Mouse (Mus musculus): ENCODE data around the gene Gm10413. TPM values are rescaled to one million over a fixed set of nuclear protein-coding genes. Genes with fewer than 3 reads are reported as not detected.
"Not testable (repeated sequence)": the region's sequence is repeated elsewhere in the genome, so short reads cannot be mapped to it uniquely, and the experiment has no call there.

Gene Gm10413
- total RNA-seq (2021): not detected

GRCm38 (mm10) chr14:3394793-3395192 is at the start of gene Gm10413:
Gm10413 (plus strand) TSS chr14:3395093.
- intact Hi-C loops (cut with DNase I); DNase-seq (ENCODE audit: low spot score): not testable (repeated sequence)

GRCm38 (mm10) chr14:3412314-3412713 is 17.4 kb downstream of the Gm10413 start, which contains the start of gene Gm10409:
Gm10409 (plus strand) TSS chr14:3412614.
- intact Hi-C loops (cut with DNase I); DNase-seq (ENCODE audit: low spot score): not testable (repeated sequence)

GRCm38 (mm10) chr14:3427803-3428202 is 32.9 kb downstream of the Gm10413 start, which contains the start of gene Gm3005:
Gm3005 (plus strand) TSS chr14:3428103.
- intact Hi-C loops (cut with DNase I); DNase-seq (ENCODE audit: low spot score): not testable (repeated sequence)

GRCm38 (mm10) chr14:3449079-3449478 is 54.2 kb downstream of the Gm10413 start, which contains the start of gene Gm10408:
Gm10408 (plus strand) TSS chr14:3449379.
- DNase-seq (ENCODE audit: low spot score); intact Hi-C loops (cut with DNase I): not testable (repeated sequence)

Other genes with a start within 250 kb of the Gm10413 start
- not detected for gene Gm5795, start 206.8 kb upstream of the Gm10413 start, total RNA-seq (2021)
- gene D830030K20Rik, start 186.6 kb upstream of the Gm10413 start, total RNA-seq (2021): 1 to 10 TPM; 2.0 TPM
- not detected for gene Gm2956, start 62.5 kb upstream of the Gm10413 start, total RNA-seq (2021)
- gene Gm10409, start 17.5 kb downstream of the Gm10413 start, total RNA-seq (2021): under 1 TPM; 0.18 to 0.34 TPM
- gene Gm3005, start 33.0 kb downstream of the Gm10413 start, total RNA-seq (2021): not detected
- gene Gm10408, start 54.3 kb downstream of the Gm10413 start, total RNA-seq (2021): not detected
- gene Gm3012, start 239.4 kb downstream of the Gm10413 start, total RNA-seq (2021): not detected

Measured in heart, postnatal 25 days (tissue).